Mouse (Mus musculus): ENCODE results near the gene Il2rb.

DNA sequence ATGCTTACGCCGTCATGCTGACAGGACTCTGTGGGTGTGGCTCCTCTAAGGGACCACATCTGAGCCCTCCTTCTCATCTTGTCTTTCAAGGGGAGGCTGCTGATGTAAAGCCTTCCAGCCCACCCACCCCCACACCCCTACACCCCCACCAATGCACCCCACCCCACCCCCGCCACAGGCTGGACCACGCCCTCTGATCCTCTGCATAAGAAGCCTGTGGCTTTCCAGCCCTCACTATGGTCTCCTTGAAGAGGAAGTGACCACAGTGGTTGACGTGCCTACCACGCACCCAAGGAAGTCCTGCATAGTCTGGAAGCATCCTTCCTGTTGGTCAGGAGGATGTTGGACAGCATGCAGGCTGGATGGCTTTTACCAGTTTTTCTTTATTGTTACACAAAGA is 20.7 kb upstream of the Il2rb start:
- TF ChIP-seq POLR2AphosphoS5 (IDR thresholded peaks at IDR 0.05; ENCODE audit: borderline replicate concordance, low read depth, low read length) (no peak), MAX (IDR thresholded peaks at IDR 0.05; ENCODE audit: low read length) (no peak), CTCF (IDR thresholded peaks at IDR 0.05 in 2 of 3, conservative IDR thresholded peaks at IDR 0.05 in 1 of 3; ENCODE audit: control insufficient read depth in 1 of 3, insufficient read depth in 1 of 3, low read depth in 2 of 3, low read length in 3 of 3, poor library complexity in 1 of 3, severe bottlenecking in 1 of 3) (no peak), MAZ (IDR thresholded peaks at IDR 0.05; ENCODE audit: low read depth, low read length) (no peak), POLR2A (IDR thresholded peaks at IDR 0.05; ENCODE audit: control insufficient read depth in 1 of 2, insufficient read depth in 1 of 2, low read depth in 1 of 2, low read length in 2 of 2, poor library complexity in 1 of 2) (no peak), EP300 (IDR thresholded peaks at IDR 0.05; ENCODE audit: low read depth in 1 of 2, low read length in 2 of 2) (no peak), USF1 (IDR thresholded peaks at IDR 0.05; ENCODE audit: low read depth, low read length) (no peak)

Measured in MEL (cell line).